Mouse (Mus musculus) natural killer cell, adult 2 months (primary cell): ENCODE data around the gene Tas2r119.
A peak's percentile ranks its signal among the peaks of the same experiment; 100 is the strongest.

Experiments used
- DNase-seq, 2 experiments: peaks; one replicate each; pipeline ENCODE4 v3.0.0; 2022; ENCODE audit warnings: low spot score in 2 of 2

The Tas2r119 gene

DNA sequence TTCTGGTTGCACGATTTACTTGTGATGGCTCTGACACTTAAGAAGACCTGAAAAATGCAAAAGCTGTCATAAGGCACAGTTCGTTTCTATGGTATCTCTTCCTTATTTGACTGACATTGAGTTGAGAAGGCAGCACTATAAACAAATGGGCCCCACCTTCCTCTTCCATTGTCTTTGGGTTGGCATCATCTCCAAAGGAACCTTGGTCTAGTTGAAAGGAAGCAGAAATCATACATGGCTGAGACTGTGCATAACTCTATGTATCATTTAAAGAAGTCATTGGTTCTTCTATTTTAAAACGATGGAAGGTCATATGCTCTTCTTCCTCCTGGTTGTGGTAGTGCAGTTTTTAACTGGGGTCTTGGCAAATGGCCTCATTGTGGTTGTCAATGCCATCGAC, at the start of gene Tas2r119:
Gene Tas2r119, plus strand, starts transcription at position 301 of the 400 bp plus-strand sequence.
- no peak for DNase-seq

DNA sequence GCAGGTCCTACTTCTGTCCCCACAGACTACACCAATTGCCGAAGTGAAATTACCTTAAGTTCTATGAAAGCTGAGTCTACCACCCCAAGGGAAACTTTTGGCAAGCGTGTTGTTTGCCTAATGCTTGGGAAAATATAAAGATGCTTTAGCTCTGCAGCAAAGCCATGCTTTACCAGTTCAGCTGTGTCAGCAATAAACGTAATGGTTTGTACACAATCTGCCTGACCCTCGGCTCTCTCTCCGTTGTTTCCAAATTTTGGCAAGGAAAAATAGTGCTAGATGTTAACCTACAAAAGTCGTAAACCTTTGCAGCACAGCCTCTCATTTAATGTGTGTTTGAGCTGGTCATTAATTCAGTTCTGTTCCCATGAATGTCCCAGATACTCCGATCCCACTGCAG, 44.8 kb upstream of the Tas2r119 start:
- no peak for DNase-seq

DNA sequence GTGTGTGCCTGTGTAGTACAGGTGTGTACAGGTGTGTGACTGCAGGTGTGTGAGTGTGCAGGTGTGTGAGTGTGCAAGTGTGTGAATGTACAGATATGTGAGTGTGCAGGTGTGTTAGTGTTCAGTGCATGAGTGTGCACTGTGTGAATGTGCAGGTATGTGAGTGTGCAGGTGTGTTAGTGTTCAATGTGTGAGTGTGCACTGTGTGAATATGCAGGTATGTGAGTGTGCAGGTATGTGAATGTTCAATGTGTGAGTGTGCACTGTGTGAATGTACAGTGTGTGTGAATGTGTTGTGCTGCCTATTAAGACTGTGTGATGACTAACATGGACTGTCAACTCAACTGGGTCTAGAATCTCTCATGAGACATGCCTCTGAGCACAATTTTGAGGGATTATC, 35.4 kb upstream of the Tas2r119 start:
- no peak for DNase-seq

DNA sequence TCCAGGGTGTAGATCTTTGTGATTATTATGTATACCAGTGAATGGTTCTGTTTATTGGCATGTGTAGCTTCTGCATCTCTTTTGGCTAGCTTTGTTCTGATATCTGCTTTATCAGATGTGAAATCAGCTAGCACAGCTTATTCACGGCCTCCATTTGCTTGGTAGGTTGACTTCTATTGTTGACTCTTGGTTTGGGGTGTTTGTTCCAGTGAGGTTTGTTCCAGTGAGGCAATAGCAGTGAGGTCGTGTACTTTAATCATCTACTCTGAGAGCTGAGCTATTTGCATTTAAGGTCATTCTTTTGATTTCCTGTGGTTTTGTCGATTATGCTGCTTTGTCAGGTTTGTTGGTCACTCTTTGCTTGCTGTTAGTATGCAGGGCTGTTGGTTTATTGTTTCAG, 32.8 kb upstream of the Tas2r119 start:
- DNase-seq, result no peak

DNA sequence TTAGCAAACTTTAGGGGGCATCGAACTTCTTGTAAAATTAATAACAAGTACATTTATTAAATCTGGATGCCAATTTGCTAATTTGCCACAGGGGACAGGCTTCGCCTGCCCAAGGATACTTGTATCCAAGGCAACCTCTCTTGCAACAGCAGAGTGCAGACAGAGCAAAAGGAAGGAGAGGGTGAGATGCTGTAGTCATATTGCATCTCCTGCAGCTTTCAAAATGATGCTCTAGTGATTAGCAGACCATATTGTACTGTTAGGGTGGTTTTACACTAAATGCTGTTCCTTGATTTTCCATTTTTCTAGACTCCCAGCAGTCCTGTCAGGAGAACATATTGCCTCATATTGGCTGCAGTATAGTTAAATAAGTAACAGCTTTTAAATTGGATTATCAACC, 23.7 kb upstream of the Tas2r119 start:
- no peak for DNase-seq

DNA sequence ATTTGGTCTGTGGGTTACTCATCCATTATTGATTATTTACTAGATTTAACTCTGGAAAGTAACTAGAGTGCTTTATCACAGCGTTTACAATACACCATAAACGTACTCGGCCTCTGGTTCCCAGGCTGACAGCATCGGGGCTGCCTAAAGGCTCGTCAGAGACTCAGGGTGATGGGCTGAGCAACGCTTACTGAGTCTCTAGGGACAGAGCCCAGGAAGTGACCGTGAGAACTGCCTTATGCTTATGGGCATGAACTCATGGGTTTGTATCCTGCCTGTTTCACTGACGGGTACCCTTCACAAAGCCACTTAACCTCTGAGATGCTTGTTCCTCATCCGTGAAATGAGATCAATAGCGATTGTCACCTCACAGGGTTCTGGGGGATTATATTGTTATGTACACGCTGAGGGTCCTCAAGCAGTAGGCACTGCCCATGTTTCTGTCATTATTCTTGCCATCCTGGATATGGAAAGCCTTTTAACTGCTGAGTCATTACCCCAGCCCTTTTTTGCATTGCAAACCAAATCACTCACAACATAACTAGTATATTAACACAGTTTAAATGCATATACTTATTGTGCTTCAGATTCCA, 23.1 kb upstream of the Tas2r119 start:
- no peak for DNase-seq

DNA sequence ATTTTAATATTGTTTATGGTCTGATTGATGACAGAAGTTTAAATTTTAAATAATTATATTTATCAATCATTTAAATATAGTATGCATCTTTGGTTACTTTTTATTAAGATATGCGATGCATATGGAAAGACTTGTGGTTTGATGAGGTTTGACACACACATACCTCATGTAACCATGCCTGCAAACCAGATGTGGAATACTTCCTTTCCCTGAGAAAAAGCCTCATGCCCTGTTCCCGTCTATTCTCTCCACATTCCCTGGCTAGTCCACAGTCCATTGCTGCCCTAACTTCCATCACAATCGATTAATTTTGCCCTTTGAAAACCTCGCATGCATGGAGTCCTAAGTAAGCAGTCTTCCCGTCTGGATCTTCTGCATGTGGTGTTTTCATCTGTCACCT, 21.0 kb upstream of the Tas2r119 start:
- no peak for DNase-seq

DNA sequence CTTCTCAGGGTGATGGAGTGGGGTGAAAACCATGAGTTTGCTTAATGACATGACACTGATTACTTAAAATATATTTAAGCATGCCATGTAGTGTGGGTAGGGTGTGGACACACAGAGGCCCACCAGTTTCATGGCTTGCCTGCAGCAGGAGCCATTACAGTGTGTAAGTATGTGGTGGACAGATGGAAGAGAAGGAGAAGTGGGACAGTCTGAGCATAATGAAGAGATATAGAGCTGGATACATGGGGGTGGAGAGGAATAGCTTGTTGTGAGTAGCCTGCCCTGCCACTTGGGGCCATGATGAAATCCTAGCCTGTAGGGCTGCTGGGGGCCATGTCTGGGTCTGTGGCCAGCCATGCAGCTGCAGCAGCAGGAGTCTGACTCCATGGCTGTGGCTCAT, 16.8 kb upstream of the Tas2r119 start:
- no peak for DNase-seq

DNA sequence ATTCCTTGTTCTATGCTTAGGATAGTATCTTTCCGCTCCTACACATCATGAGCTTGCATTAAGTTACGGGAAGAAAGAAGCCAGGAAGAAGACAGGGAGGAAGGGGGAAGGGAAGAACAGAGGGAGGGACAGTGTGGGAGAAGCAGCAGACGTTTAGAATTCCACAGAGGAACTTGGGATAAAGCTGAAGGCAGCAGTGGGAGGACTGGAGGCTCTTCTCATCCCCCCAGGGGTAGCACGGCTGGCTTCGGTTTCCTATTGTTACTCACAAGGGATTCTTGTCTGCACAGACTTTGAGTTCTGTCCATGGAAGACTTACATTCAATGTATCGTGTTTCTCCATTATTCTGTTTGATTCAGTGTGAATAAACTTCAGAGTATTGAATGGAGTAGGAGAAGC, 5.3 kb upstream of the Tas2r119 start:
- DNase-seq, result no peak

DNA sequence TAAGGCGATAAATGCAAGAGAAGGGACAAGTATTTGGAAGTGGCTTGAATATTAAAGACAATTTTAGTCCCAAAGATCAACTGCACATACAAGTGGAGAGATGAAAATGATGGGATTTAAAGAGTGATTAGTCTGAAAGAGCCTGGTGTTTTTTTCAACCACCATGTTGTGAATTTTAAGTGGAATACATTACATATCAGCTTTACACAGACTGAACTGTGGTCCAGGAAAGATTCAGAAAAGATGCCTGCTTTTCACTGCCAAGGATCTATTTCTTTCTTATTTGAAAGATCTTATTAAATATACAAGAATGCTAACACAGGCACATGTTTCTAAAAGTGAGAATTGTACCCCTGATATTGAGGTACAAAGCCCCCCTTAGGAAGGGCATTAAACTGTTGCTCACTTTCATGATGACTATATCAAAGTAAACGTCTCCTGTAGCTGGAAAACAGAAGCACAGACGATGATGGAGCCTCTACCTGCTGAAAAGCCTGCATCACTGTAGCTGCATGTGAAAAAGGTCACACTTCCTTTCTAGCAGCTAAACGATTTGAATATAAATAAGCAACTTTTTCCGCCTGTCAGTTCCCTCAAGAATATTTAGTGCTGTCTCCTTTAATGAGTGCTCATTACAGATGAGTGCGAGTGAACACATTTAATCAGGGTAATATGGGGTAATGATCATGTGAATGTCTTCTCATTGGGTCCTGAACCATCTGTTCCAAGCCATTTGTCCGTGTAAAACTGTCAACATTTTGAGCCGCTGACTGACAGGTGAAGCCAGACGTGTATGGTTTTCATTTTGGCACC, 4.7 kb upstream of the Tas2r119 start:
- DNase-seq, result no peak

DNA sequence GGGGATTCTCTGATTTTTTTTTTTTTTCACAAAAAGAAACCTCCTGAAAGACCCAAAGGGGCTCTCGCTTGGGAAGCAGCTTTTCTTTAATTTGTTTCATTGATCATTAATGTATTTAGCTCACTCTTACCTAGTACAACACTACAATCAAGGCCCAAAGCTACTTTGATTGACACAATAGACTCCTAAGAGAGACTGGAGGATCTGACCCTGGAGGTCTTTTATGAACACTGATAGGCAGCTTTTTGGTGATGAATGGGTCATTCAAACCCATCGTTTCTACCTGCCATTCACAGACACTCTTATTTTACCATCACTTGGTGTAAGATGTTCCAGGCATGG, 4.1 kb upstream of the Tas2r119 start:
- DNase-seq, result no peak

DNA sequence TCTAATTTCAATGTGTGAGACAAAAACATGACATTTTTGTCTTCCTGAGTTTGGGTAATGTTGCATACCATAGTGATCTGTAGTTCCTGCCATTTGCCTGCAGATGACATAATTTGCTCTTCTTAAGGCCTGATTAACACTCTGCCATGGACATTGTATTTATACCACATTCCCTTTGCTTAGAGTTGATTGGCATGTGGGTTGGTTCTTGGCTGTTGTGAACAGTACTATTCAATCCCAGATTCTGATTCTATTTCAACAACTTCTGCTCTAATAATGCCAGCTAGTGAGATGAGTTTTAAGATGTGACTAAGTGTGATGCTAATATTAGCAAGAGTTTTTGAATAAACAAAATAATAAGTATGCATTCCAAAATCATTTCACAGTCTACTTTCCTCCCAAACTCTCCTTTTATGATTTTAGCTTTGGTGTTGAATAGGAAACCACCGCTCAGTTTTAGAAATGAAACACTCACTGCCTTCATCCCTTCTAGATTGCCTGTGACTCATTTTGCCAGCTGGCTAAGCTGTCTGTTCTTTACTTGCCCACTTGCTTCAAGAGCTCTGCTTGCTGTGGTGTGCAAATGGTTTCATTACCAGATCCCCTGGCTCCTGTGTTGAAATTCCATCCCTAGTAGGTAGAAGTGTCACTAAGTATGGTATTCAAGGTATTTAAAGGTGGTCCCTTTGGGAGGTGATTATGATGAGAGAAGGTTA, 3.1 kb downstream of the Tas2r119 start:
- DNase-seq, result no peak

DNA sequence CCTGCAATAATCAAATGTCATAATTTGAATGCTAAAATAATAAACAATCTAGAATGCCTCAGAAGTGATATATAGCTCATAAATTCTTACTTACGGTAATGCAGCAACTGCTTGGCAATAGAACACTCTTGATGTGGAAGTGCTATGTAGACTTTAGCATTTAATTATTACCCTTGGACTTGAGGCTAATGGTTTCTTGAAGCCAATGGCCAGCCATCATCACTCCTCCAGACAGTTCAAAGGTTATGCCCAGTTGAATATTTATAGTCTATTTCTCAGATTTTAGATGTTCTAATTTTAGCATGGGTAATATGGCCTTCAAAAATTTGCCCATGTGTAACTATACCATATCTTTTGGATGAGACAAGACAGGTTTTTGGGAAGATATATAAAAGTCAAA, 4.9 kb downstream of the Tas2r119 start:
- DNase-seq, result no peak

DNA sequence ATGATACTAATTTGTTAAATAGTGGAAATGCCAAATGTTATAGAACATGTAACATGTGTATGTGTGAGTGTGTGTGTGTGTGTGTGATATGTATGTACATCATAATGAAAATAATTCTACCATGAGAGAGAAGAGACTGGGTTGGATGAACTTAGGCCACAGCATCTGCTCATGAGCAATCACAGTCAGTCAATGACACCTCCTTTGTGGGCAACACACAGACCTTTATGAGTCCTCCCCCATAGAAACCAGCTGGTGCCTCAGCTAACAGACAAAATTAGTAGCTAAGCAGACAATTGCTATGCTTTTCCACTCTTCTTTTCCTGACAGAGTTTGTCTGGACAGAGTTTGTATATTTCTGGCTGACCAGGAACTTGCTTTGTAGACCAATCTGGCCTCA, 7.9 kb downstream of the Tas2r119 start:
- no peak for DNase-seq

DNA sequence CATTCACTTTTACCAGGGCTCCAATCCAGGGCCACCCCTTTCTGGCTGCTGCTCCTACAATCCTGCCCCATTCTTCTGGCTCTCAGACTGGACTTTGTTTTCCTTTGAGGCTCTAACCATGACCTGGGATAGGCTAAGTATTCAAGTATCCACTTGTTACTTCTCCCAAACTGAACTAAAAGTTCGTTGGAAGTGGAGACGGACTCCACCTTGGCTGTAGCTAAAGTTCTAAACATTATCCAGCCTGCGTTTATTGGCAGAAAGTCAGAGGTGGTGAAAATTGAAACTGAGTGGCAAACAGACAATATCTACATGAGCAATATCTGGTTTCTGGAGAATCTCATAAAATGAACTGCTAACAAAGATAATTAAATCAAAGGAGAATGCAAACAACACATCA, 12.8 kb downstream of the Tas2r119 start:
- DNase-seq, result no peak

DNA sequence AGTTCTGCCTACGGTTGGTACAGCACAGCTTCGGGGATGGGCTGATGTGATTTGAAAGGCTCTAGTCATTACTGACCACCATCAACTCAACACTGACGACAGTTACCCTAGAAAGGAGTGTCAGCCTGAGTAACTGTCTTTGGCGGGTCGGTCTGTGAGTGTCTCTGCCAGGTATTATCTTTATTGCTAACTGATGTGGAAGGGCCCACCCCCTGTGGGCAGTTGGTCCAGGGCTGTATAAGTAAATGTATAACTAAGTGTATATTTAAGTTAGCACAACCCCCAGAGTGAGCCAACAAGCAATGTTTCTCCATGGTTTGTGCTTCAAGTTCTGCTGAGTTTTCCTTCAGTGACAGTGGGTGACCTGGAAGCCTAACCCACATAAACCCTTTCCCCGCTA, 13.3 kb downstream of the Tas2r119 start:
- no peak for DNase-seq

DNA sequence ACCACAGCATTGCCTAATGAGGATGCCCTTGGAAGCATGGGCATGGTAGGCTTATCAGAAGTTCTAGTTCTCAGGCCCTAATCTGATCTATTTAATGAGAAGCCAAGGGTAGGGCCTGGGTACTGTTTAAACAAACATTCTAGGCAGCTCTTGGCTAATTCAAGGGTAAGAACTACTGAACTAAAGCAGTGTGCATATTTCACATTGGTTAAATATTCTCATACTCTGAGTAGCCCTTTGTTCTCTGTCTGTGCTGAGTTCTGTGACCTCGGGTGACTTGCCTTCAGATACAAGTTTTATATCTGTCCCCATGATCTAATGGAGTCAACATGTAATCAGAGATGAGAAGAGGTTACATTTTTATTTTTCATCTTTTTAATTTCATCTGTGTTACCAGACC, 15.9 kb downstream of the Tas2r119 start:
- DNase-seq, result no peak

DNA sequence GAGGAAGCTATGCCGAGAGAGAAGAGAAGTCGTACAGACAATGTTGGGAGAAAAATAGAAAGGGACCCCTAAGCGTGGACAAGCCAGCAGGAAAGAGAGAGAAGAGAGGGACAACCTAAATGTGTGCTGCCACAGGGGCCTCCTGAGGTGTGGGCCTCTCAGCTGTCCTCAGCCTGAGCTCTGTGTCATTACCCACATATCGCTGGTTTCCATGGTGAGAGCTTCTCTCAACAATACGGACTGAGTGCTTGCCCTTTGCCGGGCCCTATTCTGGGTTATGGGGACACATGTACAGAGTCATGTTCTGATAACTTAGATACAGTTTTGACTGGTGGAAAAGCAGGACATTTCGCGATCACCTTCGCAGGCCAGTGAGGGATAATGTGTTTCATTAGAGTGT, 21.0 kb downstream of the Tas2r119 start:
- no peak for DNase-seq

DNA sequence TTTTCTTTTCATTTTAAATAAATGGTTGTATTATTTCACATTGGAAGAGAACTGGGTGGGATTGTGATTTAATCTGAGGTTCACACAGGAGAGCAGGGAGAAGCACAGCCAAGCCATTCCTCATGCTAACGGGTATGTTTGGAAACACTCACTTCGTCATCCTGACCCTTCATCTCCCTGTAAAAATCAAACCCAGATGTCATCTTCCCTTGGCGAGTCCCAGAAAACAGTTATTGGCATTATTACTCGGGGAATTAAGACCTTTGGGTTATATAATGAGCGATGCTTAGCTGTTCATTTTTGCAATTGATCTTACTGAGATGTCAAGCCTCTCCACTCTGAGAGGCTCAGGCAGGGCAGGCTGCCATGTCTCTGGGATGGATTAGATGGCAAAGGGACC, 21.5 kb downstream of the Tas2r119 start:
- no peak for DNase-seq

DNA sequence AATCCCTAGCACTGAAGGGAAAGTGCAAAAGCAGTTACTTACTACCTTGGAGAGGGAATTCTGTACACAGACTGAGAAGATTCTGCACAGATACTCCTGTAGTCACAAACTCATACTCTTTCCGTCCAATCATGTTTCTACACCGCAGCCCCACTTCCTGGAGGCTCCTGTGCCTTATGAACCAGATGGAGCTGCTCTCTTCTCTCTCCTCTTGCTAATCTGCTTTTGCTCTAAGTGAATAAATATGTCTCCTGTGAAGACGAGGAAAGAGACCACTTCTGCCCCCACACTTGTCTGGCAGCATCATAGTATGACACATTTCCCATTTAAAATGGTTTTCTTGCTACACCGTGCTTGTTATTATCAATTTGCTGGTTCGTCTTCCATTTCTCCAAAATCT, 26.2 kb downstream of the Tas2r119 start:
- no peak for DNase-seq

DNA sequence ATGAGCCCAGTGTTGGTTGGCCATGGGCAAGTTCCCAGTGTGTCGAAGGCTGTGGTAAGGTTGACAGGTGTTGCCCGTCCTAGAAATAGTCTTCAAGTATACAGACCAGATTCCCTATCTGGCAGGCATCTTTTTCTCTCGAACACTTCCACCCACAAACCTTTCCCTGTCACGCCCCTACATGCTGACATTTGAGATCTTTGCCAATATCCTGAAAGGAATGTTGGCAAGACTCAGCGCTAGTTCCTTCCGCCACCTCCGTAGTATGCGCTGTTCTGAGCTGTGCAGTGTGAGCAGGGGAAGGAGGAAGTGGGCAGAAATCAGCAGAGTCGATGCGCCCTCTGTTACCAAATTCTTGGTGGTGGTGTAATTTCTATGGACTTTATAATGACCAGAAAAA, 27.8 kb downstream of the Tas2r119 start:
- DNase-seq, result no peak

DNA sequence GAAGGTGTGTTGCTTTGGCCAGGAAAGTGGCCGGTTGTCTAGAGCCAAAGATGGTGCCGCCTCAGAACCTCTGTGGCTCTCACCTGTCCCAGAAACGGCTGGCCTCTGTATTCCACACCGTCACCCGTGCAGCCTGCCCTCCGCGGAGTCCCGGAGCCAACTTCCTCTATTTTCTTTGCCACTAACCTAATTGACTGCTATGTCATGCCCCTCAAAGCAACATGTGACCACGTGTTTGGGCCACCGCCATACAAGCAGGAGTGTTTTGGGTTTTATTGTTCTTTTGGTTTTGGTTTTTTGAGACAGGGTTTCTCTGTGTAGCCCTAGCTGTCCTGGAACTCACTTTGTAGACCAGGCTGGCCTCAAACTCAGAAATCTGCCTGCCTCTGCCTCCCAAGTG, 37.6 kb downstream of the Tas2r119 start:
- DNase-seq, result peak in 1 of 2 experiments; percentile 0

DNA sequence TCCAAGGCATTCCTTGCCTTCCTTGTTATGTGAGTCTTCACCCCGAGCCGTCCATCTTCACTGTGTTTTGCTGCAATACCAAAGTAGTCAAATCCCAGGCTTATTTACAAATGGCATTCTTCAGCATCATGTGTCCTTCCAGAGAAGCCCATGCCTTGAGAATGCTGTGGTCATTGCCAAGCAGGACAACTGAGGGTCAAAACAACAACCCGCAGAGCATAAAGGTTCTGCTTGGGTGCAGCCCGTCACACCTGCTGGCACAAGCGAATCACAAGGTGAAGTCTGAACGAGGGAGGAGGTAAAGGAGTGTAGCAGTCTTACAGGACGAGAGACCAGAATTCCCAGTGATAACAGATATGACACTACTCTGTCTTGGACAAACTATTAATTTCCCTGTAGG, 45.9 kb downstream of the Tas2r119 start:
- no peak for DNase-seq
